Mouse (Mus musculus): Measurements from ENCODE around the gene Gm14391.

GRCm38 (mm10) chr2:175156696-175157095, 50.0 kb downstream of the Gm14391 start:
- no peak for TF ChIP-seq CTCF (IDR thresholded peaks at IDR 0.05; ENCODE audit: low read depth, low read length)
- TF ChIP-seq POLR2AphosphoS5 (IDR thresholded peaks at IDR 0.05; ENCODE audit: insufficient replicate concordance, low read depth, low read length): no peak

All from G1E (cell line).